ENCODE assay signal across 10 mouse cellular contexts in genomic region chr7:127020031-127020430, GRCm38 (mm10). TPM values are rescaled to one million over a fixed set of nuclear protein-coding genes. Genes with fewer than 3 reads are reported as not detected.
DNase-seq lines count a peak whose midpoint lies in the region; ATAC-seq and TF ChIP-seq lines count a peak whose summit lies in the region.
"Had no signal": no experiment of that assay in that cellular context is flagged by ENCODE, and none has a peak within 500 bp of the region (broad histone marks: within the 10 kb centered on the region; RNA-seq: fewer than 3 reads in every experiment).

No protein-coding gene starts in this region.

- ATAC-seq in embryonic facial prominence, embryonic 13.5 days (ENCODE audit: insufficient number of reproducible peaks, insufficient read depth, low FRiP score, low TSS enrichment, low read depth), result no peak
- ATAC-seq in hindbrain, postnatal 0 days, result no peak
- no peak for ATAC-seq in neural tube, embryonic 14.5 days (ENCODE audit: low read depth)

- 47% methylated on average over 3 of the region's 3 CpGs for WGBS in embryonic facial prominence, embryonic 13.5 days
- WGBS in hindbrain, postnatal 0 days, result 45% methylated on average over 3 of the region's 3 CpGs
- WGBS in neural tube, embryonic 14.5 days, result 69% methylated on average over 3 of the region's 3 CpGs

- peaks cover 41% of the 10 kb centered on the region for H3K36me3 ChIP-seq in embryonic facial prominence, embryonic 13.5 days
- peaks cover 25% of the 10 kb centered on the region for H3K36me3 ChIP-seq in hindbrain, postnatal 0 days (ENCODE audit: insufficient read depth, low read length)
- H3K36me3 ChIP-seq in neural tube, embryonic 14.5 days (ENCODE audit: control insufficient read depth, insufficient read depth, low read length), result peaks cover 22% of the 10 kb centered on the region

- H3K27ac ChIP-seq in layer of hippocampus, adult 2 months, result peak overlapping the region; percentile 99
- H3K27ac ChIP-seq in embryonic facial prominence, embryonic 13.5 days, result peak overlapping the region; percentile 96
- H3K27ac ChIP-seq in hindbrain, postnatal 0 days, result peak overlapping the region; percentile 86; the same call in 1 of the 2 replicates
- H3K27ac ChIP-seq in neural tube, embryonic 14.5 days (ENCODE audit: low read depth, low read length), result no peak overlapping the region

- TF ChIP-seq CTCF in layer of hippocampus, adult 2 months (conservative IDR thresholded peaks at IDR 0.05), result no peak
- no peak for TF ChIP-seq CTCF in hindbrain, postnatal 0 days (IDR thresholded peaks at IDR 0.05; ENCODE audit: low read depth)

- H3K9me3 ChIP-seq in embryonic facial prominence, embryonic 13.5 days, result no peaks in the 10 kb centered on the region
- no peaks in the 10 kb centered on the region for H3K9me3 ChIP-seq in hindbrain, postnatal 0 days (ENCODE audit: low read length)
- no peaks in the 10 kb centered on the region for H3K9me3 ChIP-seq in neural tube, embryonic 14.5 days (ENCODE audit: control insufficient read depth, low read length)
- H3K9me3 ChIP-seq: G1E had no signal

- H3K27me3 ChIP-seq in embryonic facial prominence, embryonic 13.5 days, result no peaks in the 10 kb centered on the region
- H3K27me3 ChIP-seq in hindbrain, postnatal 0 days (ENCODE audit: insufficient read depth, low read length), result no peaks in the 10 kb centered on the region
- no peaks in the 10 kb centered on the region for H3K27me3 ChIP-seq in neural tube, embryonic 14.5 days (ENCODE audit: control insufficient read depth, insufficient read depth, low read length)

- H3K4me3 ChIP-seq in layer of hippocampus, adult 2 months, result peak overlapping the region; percentile 77
- peak overlapping the region; percentile 72 for H3K4me3 ChIP-seq in embryonic facial prominence, embryonic 13.5 days
- peak overlapping the region; percentile 59 for H3K4me3 ChIP-seq in hindbrain, postnatal 0 days (ENCODE audit: low read length)
- peak overlapping the region; percentile 51 for H3K4me3 ChIP-seq in neural tube, embryonic 14.5 days (ENCODE audit: low read depth, low read length)

- H3K4me2 ChIP-seq in embryonic facial prominence, embryonic 13.5 days, result peak overlapping the region; percentile 92
- peak overlapping the region; percentile 85 for H3K4me2 ChIP-seq in hindbrain, postnatal 0 days (ENCODE audit: low read depth, low read length)
- peak overlapping the region; percentile 72 for H3K4me2 ChIP-seq in neural tube, embryonic 14.5 days (ENCODE audit: low read depth, low read length)

- H3K9ac ChIP-seq in embryonic facial prominence, embryonic 13.5 days, result peak overlapping the region; percentile 83
- H3K9ac ChIP-seq in hindbrain, postnatal 0 days (replicated peaks; ENCODE audit: low read length), result peak overlapping the region; percentile 81
- peak overlapping the region; percentile 69; the same call in 1 of the 2 replicates for H3K9ac ChIP-seq in neural tube, embryonic 14.5 days (replicated peaks; ENCODE audit: low read depth, low read length)

- DNase-seq in layer of hippocampus, adult 2 months (ENCODE audit: low spot score in 2 of 2), result peak in 1 of 2 experiments; percentile 27
- DNase-seq in layer of hippocampus, adult 9-10 months (ENCODE audit: low spot score), result no peak
- peak; percentile 4 for DNase-seq in hindbrain, postnatal 0 days (ENCODE audit: low spot score)
- DNase-seq in thymus, postnatal 25 days, result no peak
- DNase-seq in adipocyte (ENCODE audit: low spot score), result no peak
- DNase-seq in thymus, postnatal 0 days (ENCODE audit: low spot score), result no peak
- DNase-seq: kidney, adult 18-20 months had no signal

- peaks cover 85% of the 10 kb centered on the region for H3K4me1 ChIP-seq in embryonic facial prominence, embryonic 13.5 days
- peaks cover 56% of the 10 kb centered on the region for H3K4me1 ChIP-seq in hindbrain, postnatal 0 days (ENCODE audit: insufficient read depth, low read length)
- peaks cover 69% of the 10 kb centered on the region for H3K4me1 ChIP-seq in neural tube, embryonic 14.5 days (ENCODE audit: control insufficient read depth, insufficient read depth, low read length)

RNA-seq across cellular contexts. Expression of gene Gm42742, which starts 0.9 kb away (rescaled TPM):
- total RNA-seq in layer of hippocampus, adult 2 months (2021), result 10 to 100 TPM; 53.6 to 62.4 TPM
- polyA plus RNA-seq in embryonic facial prominence, embryonic 13.5 days (2015; fragmentation: Nextera tagmentation; extraction: Ambion mirVana), result 83.4 and 89.6 TPM in 2 replicates
- total RNA-seq in hindbrain, postnatal 0 days (2014; rRNA removed), result 7.1 and 40.2 TPM in 2 replicates
- 47.7 and 60.2 TPM in 2 replicates for polyA plus RNA-seq in hindbrain, postnatal 0 days (2015; fragmentation: Nextera tagmentation; extraction: Ambion mirVana)
- polyA plus RNA-seq in neural tube, embryonic 14.5 days (2014; fragmentation: Nextera tagmentation; extraction: Ambion mirVana), result 36.3 and 60.2 TPM in 2 replicates
- polyA plus RNA-seq in thymus, postnatal 0 days (2015; fragmentation: Nextera tagmentation; extraction: Ambion mirVana), result 57.8 and 80.0 TPM in 2 replicates

RNA-seq across cellular contexts. Expression of gene Prrt2, which starts 1.0 kb away (rescaled TPM):
- total RNA-seq in layer of hippocampus, adult 2 months (2021), result 100 to 1,000 TPM; 243 to 275 TPM
- 13.1 and 16.9 TPM in 2 replicates for polyA plus RNA-seq in embryonic facial prominence, embryonic 13.5 days (2015; fragmentation: Nextera tagmentation; extraction: Ambion mirVana)
- total RNA-seq in hindbrain, postnatal 0 days (2014; rRNA removed), result 138 and 144 TPM in 2 replicates
- 79.0 and 99.9 TPM in 2 replicates for polyA plus RNA-seq in hindbrain, postnatal 0 days (2015; fragmentation: Nextera tagmentation; extraction: Ambion mirVana)
- 41.4 and 63.5 TPM in 2 replicates for polyA plus RNA-seq in neural tube, embryonic 14.5 days (2014; fragmentation: Nextera tagmentation; extraction: Ambion mirVana)
- polyA plus RNA-seq in thymus, postnatal 0 days (2015; fragmentation: Nextera tagmentation; extraction: Ambion mirVana), result 0.57 and 0.69 TPM in 2 replicates

RNA-seq across cellular contexts. Expression of gene Pagr1a, which starts 2.9 kb away (rescaled TPM):
- 10 to 100 TPM; 17.4 to 43.4 TPM for total RNA-seq in layer of hippocampus, adult 2 months (2021)
- 50.4 and 53.7 TPM in 2 replicates for polyA plus RNA-seq in embryonic facial prominence, embryonic 13.5 days (2015; fragmentation: Nextera tagmentation; extraction: Ambion mirVana)
- 11.1 and 30.3 TPM in 2 replicates for total RNA-seq in hindbrain, postnatal 0 days (2014; rRNA removed)
- 31.2 and 48.6 TPM in 2 replicates for polyA plus RNA-seq in hindbrain, postnatal 0 days (2015; fragmentation: Nextera tagmentation; extraction: Ambion mirVana)
- polyA plus RNA-seq in neural tube, embryonic 14.5 days (2014; fragmentation: Nextera tagmentation; extraction: Ambion mirVana), result 30.4 and 46.9 TPM in 2 replicates
- polyA plus RNA-seq in thymus, postnatal 0 days (2015; fragmentation: Nextera tagmentation; extraction: Ambion mirVana), result 51.8 and 100 TPM in 2 replicates

RNA-seq across cellular contexts. Expression of gene Pagr1b, which starts 3.7 kb away (rescaled TPM):
- total RNA-seq in layer of hippocampus, adult 2 months (2021), result under 1 TPM in 1 of 2 experiments, not detected in 1; 0.90 TPM
- polyA plus RNA-seq in embryonic facial prominence, embryonic 13.5 days (2015; fragmentation: Nextera tagmentation; extraction: Ambion mirVana), result 0.47 TPM in 1 of 2 replicates, not detected in the other
- 1.2 TPM in 1 of 2 replicates, not detected in the other for total RNA-seq in hindbrain, postnatal 0 days (2014; rRNA removed)
- 0.49 and 1.5 TPM in 2 replicates for polyA plus RNA-seq in hindbrain, postnatal 0 days (2015; fragmentation: Nextera tagmentation; extraction: Ambion mirVana)
- polyA plus RNA-seq in neural tube, embryonic 14.5 days (2014; fragmentation: Nextera tagmentation; extraction: Ambion mirVana), result not detected in 2 replicates
- 0.60 and 1.2 TPM in 2 replicates for polyA plus RNA-seq in thymus, postnatal 0 days (2015; fragmentation: Nextera tagmentation; extraction: Ambion mirVana)
- total RNA-seq: G1E had no signal

RNA-seq across cellular contexts. Expression of gene Mvp, which starts 5.6 kb away (rescaled TPM):
- 10 to 100 TPM in 1 of 2 experiments, 1 to 10 TPM in 1; 8.0 to 10.1 TPM for total RNA-seq in layer of hippocampus, adult 2 months (2021)
- 5.3 and 7.1 TPM in 2 replicates for polyA plus RNA-seq in embryonic facial prominence, embryonic 13.5 days (2015; fragmentation: Nextera tagmentation; extraction: Ambion mirVana)
- total RNA-seq in hindbrain, postnatal 0 days (2014; rRNA removed), result 6.5 and 6.9 TPM in 2 replicates
- polyA plus RNA-seq in hindbrain, postnatal 0 days (2015; fragmentation: Nextera tagmentation; extraction: Ambion mirVana), result 5.5 and 5.8 TPM in 2 replicates
- polyA plus RNA-seq in neural tube, embryonic 14.5 days (2014; fragmentation: Nextera tagmentation; extraction: Ambion mirVana), result 2.4 and 4.8 TPM in 2 replicates
- polyA plus RNA-seq in thymus, postnatal 0 days (2015; fragmentation: Nextera tagmentation; extraction: Ambion mirVana), result 29.8 and 32.5 TPM in 2 replicates
